Mouse (Mus musculus) left cerebral cortex, postnatal 25 days (tissue): Measurements from ENCODE around the gene Ifitm2. TPM values are rescaled to one million over a fixed set of nuclear protein-coding genes. Genes with fewer than 3 reads are reported as not detected.

Experiments
- DNase-seq, 2 experiments: peaks; one replicate each; pipeline ENCODE4 v3.0.0; 2022; ENCODE audit warnings: low spot score in 2 of 2, mixed read lengths in 1 of 2
- intact Hi-C: fragments of 180-260 bp; cut with DNase I; formaldehyde crosslinking; loops from one replicate; pipeline ENCODE4 v1.15.1; 2025
- total RNA-seq, 2 experiments: library from RNA; stranded (reverse); gene quantifications; 2 replicates each; pipeline ENCODE4 v1.2.3; 2021

The Ifitm2 gene
- total RNA-seq, 2 experiments from 2014 or later = 11.7 to 15.7 TPM

DNA sequence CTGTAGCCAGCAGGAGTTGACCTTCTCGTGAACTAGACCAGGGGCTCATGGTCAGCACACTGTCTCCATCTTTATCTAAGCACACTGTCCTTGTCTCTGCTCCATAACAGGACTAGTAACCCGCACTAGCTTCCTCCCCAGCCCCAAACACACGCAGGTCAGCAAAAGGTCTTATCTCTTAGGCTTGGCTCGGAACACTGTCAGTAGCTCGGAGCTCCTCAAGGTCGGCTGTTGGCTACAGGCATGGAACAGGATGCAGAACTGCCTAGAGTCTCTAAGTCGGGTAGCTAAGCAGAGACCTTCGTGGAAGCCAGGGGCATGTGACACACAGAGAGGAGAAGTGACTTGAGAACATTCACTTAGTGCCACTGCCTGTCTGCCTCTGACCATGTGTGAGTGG, 7.6 kb downstream of the Ifitm2 start:
- no peak for DNase-seq
- intact Hi-C loops = no loop called here

- no peak for DNase-seq
- intact Hi-C loops = no loop called here
Measured at GRCm38 (mm10) chr7:140946980-140947379, 8.8 kb downstream of the Ifitm2 start.

- intact Hi-C loops = no loop called here
- DNase-seq = no peak
Measured at GRCm38 (mm10) chr7:140946311-140946710, 9.5 kb downstream of the Ifitm2 start.

- intact Hi-C loops = no loop called here
- no peak for DNase-seq
Measured at GRCm38 (mm10) chr7:140945247-140945646, 10.5 kb downstream of the Ifitm2 start.

DNA sequence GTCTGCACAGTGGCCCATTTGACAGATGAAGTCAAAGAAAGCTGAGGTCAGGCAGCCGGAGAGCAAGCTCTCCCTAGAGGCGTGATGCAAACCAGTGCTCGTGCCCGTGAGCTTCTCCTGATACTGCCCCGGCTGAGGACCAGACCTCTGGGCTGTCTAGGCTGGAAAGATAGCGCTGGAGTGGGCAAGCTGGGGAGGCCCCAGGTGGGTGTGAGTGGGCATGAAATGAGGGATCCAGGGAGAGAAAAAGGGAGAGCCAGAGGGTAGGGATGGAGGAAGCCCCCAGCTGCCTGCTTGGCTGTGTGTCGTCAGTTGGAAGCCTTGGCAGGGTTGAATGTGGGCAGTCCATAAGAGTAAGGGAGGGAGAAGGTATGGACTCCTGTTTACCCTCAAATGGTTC, 11.6 kb downstream of the Ifitm2 start:
- intact Hi-C loops = no loop called here
- no peak for DNase-seq

- intact Hi-C loops = no loop called here
Measured at GRCm38 (mm10) chr7:140943356-140943755, 12.4 kb downstream of the Ifitm2 start.

DNA sequence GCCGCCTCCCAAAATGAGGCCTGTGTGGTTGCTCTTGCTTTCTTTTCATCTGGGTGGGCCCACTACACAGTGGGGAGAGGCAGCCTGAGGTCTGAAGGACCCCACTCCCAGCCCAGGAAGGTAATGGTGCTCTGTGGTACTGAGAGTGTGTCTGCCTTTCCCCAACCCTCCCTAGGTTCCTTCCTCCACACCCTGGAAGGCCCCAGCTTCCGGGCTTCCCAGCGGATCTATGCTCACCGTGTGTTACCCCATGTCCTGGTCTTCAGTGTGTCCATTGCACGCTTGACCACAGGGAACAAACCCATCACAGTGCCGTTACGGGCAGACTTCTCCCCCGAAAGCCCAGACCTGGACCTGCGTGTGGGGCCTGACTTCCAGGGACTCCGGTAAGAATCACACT, 13.0 kb downstream of the Ifitm2 start:
- intact Hi-C loops = no loop called here
- DNase-seq = no peak

More at GRCm38 (mm10) chr7:140943356-140943755, 12.4 kb downstream of the Ifitm2 start:
- DNase-seq = no peak

DNA sequence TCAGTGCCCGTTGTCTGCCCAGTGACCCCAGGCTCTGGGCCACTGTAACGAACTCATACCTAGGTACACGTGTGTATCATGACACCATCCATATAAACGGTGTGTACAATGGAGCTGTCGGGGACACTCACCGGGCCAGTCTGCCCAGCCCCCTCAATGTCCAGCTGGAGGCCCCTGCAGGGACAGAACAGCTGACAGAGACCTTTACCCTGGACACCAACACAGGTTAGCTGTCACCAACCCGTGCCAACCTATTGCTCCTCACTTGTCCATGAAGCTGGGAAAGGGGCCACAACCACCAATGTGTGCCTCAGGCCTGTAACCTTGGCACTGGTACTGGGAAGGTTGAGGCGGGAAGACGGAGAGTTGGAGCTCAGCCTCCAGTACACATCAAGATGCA, 13.4 kb downstream of the Ifitm2 start:
- intact Hi-C loops = no loop called here
- DNase-seq = no peak

GRCm38 (mm10) chr7:140941222-140942051, 14.3 kb downstream of the Ifitm2 start, which contains the start of gene Pgghg:
Gene Pgghg, plus strand, starts transcription at chr7:140941391.
- DNase-seq = peak; percentile 49 to 54
- intact Hi-C loops = loop anchor here (2.0 kb wide), 1 partner anchor 67 kb away; no protein-coding TSS in a partner anchor

- DNase-seq = peak in 1 of 2 experiments; percentile 8
- intact Hi-C loops = loop anchor here (2.0 kb wide), 1 partner anchor 69 kb away; no protein-coding TSS in a partner anchor
Measured at GRCm38 (mm10) chr7:140939669-140940171, 16.1 kb downstream of the Ifitm2 start.

GRCm38 (mm10) chr7:140938896-140939295, 16.9 kb downstream of the Ifitm2 start:
- DNase-seq = no peak
- intact Hi-C loops = no loop called here

DNA sequence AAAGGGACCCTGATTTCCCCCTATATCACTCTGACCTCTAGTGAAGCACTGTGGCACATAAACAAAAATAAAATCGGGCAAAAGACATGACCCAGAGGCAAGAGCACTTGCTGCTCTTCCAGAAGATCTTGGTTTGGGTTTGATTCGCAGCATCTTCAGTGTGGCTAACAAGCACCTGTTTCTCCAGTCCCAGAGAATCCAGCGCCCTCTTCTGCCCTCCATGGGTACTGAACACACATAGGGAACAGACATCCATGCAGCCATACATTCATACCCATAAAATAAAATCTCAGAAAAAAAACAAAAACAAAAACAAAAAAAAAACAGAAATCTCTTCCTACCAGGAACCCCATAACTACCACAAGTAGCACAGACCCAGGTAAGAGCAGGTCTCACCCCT, 17.4 kb downstream of the Ifitm2 start:
- intact Hi-C loops = no loop called here
- DNase-seq = no peak

- DNase-seq = no peak
- intact Hi-C loops = no loop called here
Measured at GRCm38 (mm10) chr7:140927181-140927580, 28.6 kb downstream of the Ifitm2 start.

DNA sequence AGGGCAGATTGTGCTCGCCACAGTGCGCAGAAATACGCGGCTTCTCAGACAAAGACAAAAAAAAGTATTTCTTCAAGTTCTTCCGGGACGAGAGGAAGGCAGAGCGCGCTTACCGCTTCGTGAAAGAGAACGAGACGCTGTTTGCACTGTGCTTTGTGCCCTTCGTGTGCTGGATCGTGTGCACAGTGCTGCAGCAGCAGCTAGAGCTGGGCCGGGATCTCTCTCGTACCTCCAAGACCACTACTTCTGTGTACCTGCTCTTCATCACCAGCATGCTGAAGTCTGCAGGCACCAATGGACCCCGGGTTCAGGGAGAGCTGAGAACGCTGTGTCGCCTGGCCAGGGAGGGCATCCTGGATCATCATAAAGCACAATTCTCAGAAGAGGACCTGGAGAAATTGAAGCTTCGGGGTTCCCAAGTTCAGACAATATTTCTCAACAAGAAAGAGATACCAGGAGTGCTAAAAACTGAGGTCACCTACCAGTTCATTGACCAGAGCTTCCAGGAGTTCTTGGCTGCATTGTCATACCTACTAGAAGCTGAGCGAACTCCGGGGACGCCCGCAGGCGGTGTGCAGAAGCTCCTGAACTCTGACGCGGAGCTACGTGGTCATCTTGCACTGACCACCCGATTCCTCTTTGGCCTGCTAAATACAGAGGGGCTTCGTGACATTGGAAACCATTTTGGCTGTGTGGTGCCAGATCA, 32.6 kb downstream of the Ifitm2 start:
- DNase-seq = no peak
- intact Hi-C loops = no loop called here

GRCm38 (mm10) chr7:140922398-140923069, 33.3 kb downstream of the Ifitm2 start:
- intact Hi-C loops = no loop called here
- peak in 1 of 2 experiments; percentile 44 for DNase-seq

GRCm38 (mm10) chr7:140921225-140921975, 34.4 kb downstream of the Ifitm2 start:
- intact Hi-C loops = no loop called here
- DNase-seq = no peak

- intact Hi-C loops = no loop called here
- DNase-seq = no peak
Measured at GRCm38 (mm10) chr7:140920418-140921029, 35.3 kb downstream of the Ifitm2 start, which contains the start of gene Nlrp6. Gene Nlrp6, plus strand, starts transcription at chr7:140920902.

GRCm38 (mm10) chr7:140919911-140920310, 35.9 kb downstream of the Ifitm2 start:
- DNase-seq = no peak
- intact Hi-C loops = loop anchor here (5.0 kb wide), 1 partner anchor 87 kb away; no protein-coding TSS in a partner anchor
